ENCODE assay signal across 24 mouse cellular contexts in the genomic region with DNA sequence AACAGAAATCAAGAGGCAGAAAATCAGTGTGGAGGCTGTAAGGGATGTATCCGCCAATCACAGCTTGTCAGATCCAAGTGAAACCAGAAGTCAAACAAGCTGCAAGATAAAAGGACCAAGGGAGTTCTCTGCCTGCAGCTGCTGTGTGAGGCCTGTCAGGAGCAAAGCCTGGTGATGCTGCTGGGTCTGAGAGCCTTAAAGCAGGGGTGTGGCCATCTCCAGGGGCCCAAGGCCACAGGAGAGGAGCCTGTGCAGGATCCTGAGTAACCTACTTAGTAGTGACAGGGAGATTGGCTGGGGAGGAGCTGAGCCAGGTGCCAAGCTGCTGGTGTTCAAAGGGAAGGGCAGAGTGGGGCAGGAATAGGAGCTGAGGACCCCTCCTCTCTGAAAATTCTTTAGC.
A peak's percentile ranks its signal among the peaks of the same experiment; 100 is the strongest.
DNase-seq lines count a peak whose midpoint lies in the region; ATAC-seq and TF ChIP-seq lines count a peak whose summit lies in the region.
"Had no signal": no experiment of that assay in that cellular context is flagged by ENCODE, and none has a peak within 500 bp of the region (broad histone marks: within the 10 kb centered on the region; RNA-seq: fewer than 3 reads in every experiment).

No protein-coding gene starts in this region.

- H3K4me2 ChIP-seq in heart, embryonic 13.5 days, result no peak overlapping the region
- no peak overlapping the region for H3K4me2 ChIP-seq in intestine, embryonic 15.5 days (replicated peaks)
- no peak overlapping the region for H3K4me2 ChIP-seq in intestine, embryonic 16.5 days (ENCODE audit: low read depth, low read length)
- no peak overlapping the region for H3K4me2 ChIP-seq in midbrain, embryonic 16.5 days (ENCODE audit: low read length)
- no peak overlapping the region for H3K4me2 ChIP-seq in midbrain, postnatal 0 days (ENCODE audit: low read depth, low read length, poor library complexity, severe bottlenecking)
- H3K4me2 ChIP-seq: forebrain, embryonic 13.5 days; forebrain, embryonic 15.5 days had no signal

- no peaks in the 10 kb centered on the region for H3K9me3 ChIP-seq in heart, embryonic 13.5 days
- no peaks in the 10 kb centered on the region for H3K9me3 ChIP-seq in intestine, embryonic 15.5 days
- H3K9me3 ChIP-seq in intestine, embryonic 16.5 days (ENCODE audit: control insufficient read depth, low read length), result no peaks in the 10 kb centered on the region
- H3K9me3 ChIP-seq in midbrain, embryonic 16.5 days (replicated peaks; ENCODE audit: control insufficient read depth, low read length, poor library complexity, severe bottlenecking), result no peaks in the 10 kb centered on the region
- H3K9me3 ChIP-seq in midbrain, postnatal 0 days (ENCODE audit: low read length), result no peaks in the 10 kb centered on the region
- H3K9me3 ChIP-seq: forebrain, embryonic 13.5 days; forebrain, embryonic 15.5 days; G1E had no signal

- WGBS in heart, embryonic 13.5 days, result 42% methylated on average over 1 of the region's 1 CpGs
- WGBS in intestine, embryonic 15.5 days, result 62% methylated on average over 1 of the region's 1 CpGs
- 48% methylated on average over 1 of the region's 1 CpGs for WGBS in intestine, embryonic 16.5 days
- WGBS in midbrain, embryonic 16.5 days, result 64% methylated on average over 1 of the region's 1 CpGs
- 40% methylated on average over 1 of the region's 1 CpGs for WGBS in midbrain, postnatal 0 days

- no peak for ATAC-seq in heart, embryonic 13.5 days (ENCODE audit: extremely low read depth, insufficient number of reproducible peaks, low FRiP score, low TSS enrichment)
- peak; percentile 70; the same call in 1 of the 2 replicates for ATAC-seq in intestine, embryonic 15.5 days
- ATAC-seq in intestine, embryonic 16.5 days, result no peak; the same call in 1 of the 2 replicates
- ATAC-seq in midbrain, embryonic 16.5 days, result peak; percentile 36; the same call in 1 of the 2 replicates
- ATAC-seq in midbrain, postnatal 0 days (ENCODE audit: low FRiP score), result no peak
- ATAC-seq: activated CD4-positive, CD25-positive, alpha-beta regulatory T cell, adult 4 months; CD4-positive, CD25-positive, alpha-beta regulatory T cell, adult 4 months; forebrain, embryonic 13.5 days; forebrain, embryonic 15.5 days; forebrain, postnatal 0 days; Patski had no signal

- peaks cover 4% of the 10 kb centered on the region; the same call in 1 of the 2 replicates for H3K4me1 ChIP-seq in heart, embryonic 13.5 days
- no peaks in the 10 kb centered on the region for H3K4me1 ChIP-seq in intestine, embryonic 15.5 days (replicated peaks)
- H3K4me1 ChIP-seq in intestine, embryonic 16.5 days (ENCODE audit: control insufficient read depth, insufficient read depth, low read length), result no peaks in the 10 kb centered on the region
- H3K4me1 ChIP-seq in midbrain, embryonic 16.5 days (ENCODE audit: control insufficient read depth, insufficient read depth, low read length), result peaks cover 6% of the 10 kb centered on the region; the same call in 1 of the 2 replicates
- H3K4me1 ChIP-seq in midbrain, postnatal 0 days (ENCODE audit: insufficient read depth, low read length), result peaks cover 2% of the 10 kb centered on the region; the same call in 1 of the 2 replicates
- H3K4me1 ChIP-seq: forebrain, embryonic 13.5 days; forebrain, embryonic 15.5 days had no signal

- 0 out of 2 replicates have a peak overlapping the region, but pooled peaks have one; percentile 28 for H3K9ac ChIP-seq in heart, embryonic 13.5 days
- no peak overlapping the region for H3K9ac ChIP-seq in intestine, embryonic 15.5 days
- no peak overlapping the region for H3K9ac ChIP-seq in intestine, embryonic 16.5 days (ENCODE audit: low read depth, low read length)
- H3K9ac ChIP-seq in midbrain, embryonic 16.5 days (ENCODE audit: low read depth, low read length), result no peak overlapping the region
- no peak overlapping the region for H3K9ac ChIP-seq in midbrain, postnatal 0 days (replicated peaks; ENCODE audit: low read length, poor library complexity, severe bottlenecking)
- H3K9ac ChIP-seq: forebrain, embryonic 13.5 days; forebrain, embryonic 15.5 days; forebrain, postnatal 0 days had no signal

- TF ChIP-seq CTCF in midbrain, postnatal 0 days (IDR thresholded peaks at IDR 0.05), result no peak

- no peak for DNase-seq in heart, adult 8-10 months (ENCODE audit: low spot score)
- DNase-seq in midbrain, postnatal 0 days (ENCODE audit: low spot score), result no peak
- no peak for DNase-seq in kidney, postnatal 14 days
- DNase-seq: adrenal gland, adult 8-10 months; adrenal gland, postnatal 14 days; adrenal gland, postnatal 36 days; B cell, adult 2 months; cerebellum, adult 11-12 months; cerebellum, adult 2 months; cerebellum, adult 9-10 months; cerebellum, postnatal 10 days; cerebellum, postnatal 25 days; forebrain, postnatal 0 days had no signal

- no peaks in the 10 kb centered on the region for H3K36me3 ChIP-seq in heart, embryonic 13.5 days
- H3K36me3 ChIP-seq in intestine, embryonic 15.5 days, result no peaks in the 10 kb centered on the region
- no peaks in the 10 kb centered on the region for H3K36me3 ChIP-seq in intestine, embryonic 16.5 days (ENCODE audit: control insufficient read depth, insufficient read depth, low read length)
- H3K36me3 ChIP-seq in midbrain, embryonic 16.5 days (ENCODE audit: control insufficient read depth, insufficient read depth, low read length), result no peaks in the 10 kb centered on the region
- no peaks in the 10 kb centered on the region for H3K36me3 ChIP-seq in midbrain, postnatal 0 days (ENCODE audit: insufficient read depth, low read length)
- H3K36me3 ChIP-seq: forebrain, embryonic 15.5 days; G1E had no signal

- no peak overlapping the region for H3K4me3 ChIP-seq in heart, embryonic 13.5 days
- no peak overlapping the region for H3K4me3 ChIP-seq in intestine, embryonic 15.5 days (replicated peaks)
- H3K4me3 ChIP-seq in intestine, embryonic 16.5 days (ENCODE audit: low read length), result no peak overlapping the region
- H3K4me3 ChIP-seq in midbrain, embryonic 16.5 days (ENCODE audit: low read depth, low read length), result no peak overlapping the region
- H3K4me3 ChIP-seq in midbrain, postnatal 0 days (ENCODE audit: low read depth, low read length), result no peak overlapping the region
- H3K4me3 ChIP-seq: forebrain, embryonic 13.5 days; forebrain, embryonic 15.5 days had no signal

- H3K27me3 ChIP-seq in heart, embryonic 13.5 days (replicated peaks), result peaks cover 3% of the 10 kb centered on the region; the same call in 1 of the 2 replicates
- H3K27me3 ChIP-seq in intestine, embryonic 15.5 days (replicated peaks), result no peaks in the 10 kb centered on the region
- no peaks in the 10 kb centered on the region for H3K27me3 ChIP-seq in intestine, embryonic 16.5 days (replicated peaks; ENCODE audit: control insufficient read depth, insufficient read depth, low read length)
- no peaks in the 10 kb centered on the region for H3K27me3 ChIP-seq in midbrain, embryonic 16.5 days (ENCODE audit: control insufficient read depth, insufficient read depth, low read depth, low read length)
- H3K27me3 ChIP-seq in midbrain, postnatal 0 days (ENCODE audit: insufficient read depth, low read length), result no peaks in the 10 kb centered on the region
- H3K27me3 ChIP-seq: CH12.LX; forebrain, embryonic 13.5 days; forebrain, embryonic 15.5 days had no signal

- no peak overlapping the region for H3K27ac ChIP-seq in heart, embryonic 13.5 days (replicated peaks)
- H3K27ac ChIP-seq in intestine, embryonic 15.5 days, result no peak overlapping the region
- H3K27ac ChIP-seq in intestine, embryonic 16.5 days (ENCODE audit: low read length), result no peak overlapping the region
- no peak overlapping the region for H3K27ac ChIP-seq in midbrain, embryonic 16.5 days (ENCODE audit: low read length)
- no peak overlapping the region for H3K27ac ChIP-seq in midbrain, postnatal 0 days (ENCODE audit: low read depth, low read length)
- H3K27ac ChIP-seq: forebrain, embryonic 13.5 days; forebrain, embryonic 15.5 days had no signal

Comparison
In these comparisons a context has a peak if more than half of its experiments do, and no peak if none do; other contexts are left out.
1. ATAC-seq: peak in intestine, embryonic 15.5 days (single experiment) and midbrain, embryonic 16.5 days (single experiment); none in heart, embryonic 13.5 days (single experiment), intestine, embryonic 16.5 days (single experiment) and midbrain, postnatal 0 days (single experiment).